Mouse (Mus musculus): ENCODE data around the gene Git1. TPM values are rescaled to one million over a fixed set of nuclear protein-coding genes. Genes with fewer than 3 reads are reported as not detected.

Git1 gene
- polyA plus RNA-seq, 1 experiment from 2014 or later: 12.6 TPM

GRCm38 (mm10) chr11:77513811-77514170 is 20.4 kb downstream of the Git1 start:
- Histone ChIP-seq H3K4me3 (ENCODE audit: low read depth, low read length) (peak overlapping the region; percentile 68), H3K9me3 (ENCODE audit: low read length) (no peaks in the 10 kb centered on the region), H3K36me3 (ENCODE audit: insufficient read depth, low read length) (no peaks in the 10 kb centered on the region), H3K9ac (replicated peaks; ENCODE audit: low read depth) (peak overlapping the region; percentile 16; the same call in 1 of the 2 replicates), H3K4me2 (replicated peaks; ENCODE audit: low read depth, low read length) (peak overlapping the region; percentile 91), H3K27me3 (replicated peaks; ENCODE audit: insufficient read depth, low read length) (0 out of 2 replicates have a peak, but pooled peaks cover 4% of the 10 kb centered on the region), H3K27ac (ENCODE audit: low read length) (peak overlapping the region; percentile 65), H3K4me1 (ENCODE audit: insufficient read depth, low read depth, low read length) (peaks cover 27% of the 10 kb centered on the region)
- ATAC-seq (no peak), DNase-seq (ENCODE audit: low spot score) (peak; percentile 49)
- TF ChIP-seq EP300 (IDR thresholded peaks at IDR 0.05) (no peak), CTCF (IDR thresholded peaks at IDR 0.05) (no peak)
- WGBS: 7% methylated on average over 10 of the region's 10 CpGs

DNA sequence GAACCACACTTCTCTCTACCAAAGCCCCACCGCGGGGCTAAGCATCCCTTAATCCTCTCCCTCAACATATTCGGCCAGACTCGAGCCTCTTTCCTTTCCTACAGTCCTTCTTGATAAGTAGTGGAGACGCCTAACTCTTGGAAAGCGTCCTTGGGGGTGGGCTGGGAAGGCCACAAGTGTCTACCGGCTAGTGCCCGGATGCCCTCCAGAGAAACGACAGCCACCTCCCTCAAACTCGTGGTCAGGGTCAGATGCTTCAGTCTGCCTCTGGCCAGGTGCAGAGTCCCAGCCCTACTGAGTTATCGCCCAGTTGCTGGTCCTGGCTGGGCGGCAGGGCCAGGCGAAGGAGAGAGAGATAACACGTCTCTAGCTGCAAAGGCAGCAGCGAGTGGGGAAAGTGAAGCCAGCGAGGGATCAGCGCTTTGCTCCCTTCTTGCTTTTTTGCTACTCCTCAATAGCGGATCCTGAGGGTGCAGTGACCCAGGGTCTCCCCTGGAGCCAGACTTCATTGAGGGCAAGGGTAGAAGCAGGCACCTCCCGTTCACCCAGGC is 21.0 kb downstream of the Git1 start:
- Histone ChIP-seq H3K4me3 (ENCODE audit: low read depth, low read length) (peak overlapping the region; percentile 48), H3K27me3 (replicated peaks; ENCODE audit: insufficient read depth, low read length) (0 out of 2 replicates have a peak, but pooled peaks cover 4% of the 10 kb centered on the region), H3K9me3 (ENCODE audit: low read length) (no peaks in the 10 kb centered on the region), H3K9ac (replicated peaks; ENCODE audit: low read depth) (0 out of 2 replicates have a peak overlapping the region, but pooled peaks have one; percentile 34), H3K27ac (ENCODE audit: low read length) (peak overlapping the region; percentile 66), H3K4me2 (replicated peaks; ENCODE audit: low read depth, low read length) (peak overlapping the region; percentile 91), H3K36me3 (ENCODE audit: insufficient read depth, low read length) (no peaks in the 10 kb centered on the region), H3K4me1 (ENCODE audit: insufficient read depth, low read depth, low read length) (peaks cover 27% of the 10 kb centered on the region)
- no peak for TF ChIP-seq EP300 (IDR thresholded peaks at IDR 0.05)
- TF ChIP-seq CTCF (IDR thresholded peaks at IDR 0.05): no peak
- no peak for ATAC-seq
- WGBS: 13% methylated on average over 19 of the region's 19 CpGs
- no peak for DNase-seq (ENCODE audit: low spot score)

DNA sequence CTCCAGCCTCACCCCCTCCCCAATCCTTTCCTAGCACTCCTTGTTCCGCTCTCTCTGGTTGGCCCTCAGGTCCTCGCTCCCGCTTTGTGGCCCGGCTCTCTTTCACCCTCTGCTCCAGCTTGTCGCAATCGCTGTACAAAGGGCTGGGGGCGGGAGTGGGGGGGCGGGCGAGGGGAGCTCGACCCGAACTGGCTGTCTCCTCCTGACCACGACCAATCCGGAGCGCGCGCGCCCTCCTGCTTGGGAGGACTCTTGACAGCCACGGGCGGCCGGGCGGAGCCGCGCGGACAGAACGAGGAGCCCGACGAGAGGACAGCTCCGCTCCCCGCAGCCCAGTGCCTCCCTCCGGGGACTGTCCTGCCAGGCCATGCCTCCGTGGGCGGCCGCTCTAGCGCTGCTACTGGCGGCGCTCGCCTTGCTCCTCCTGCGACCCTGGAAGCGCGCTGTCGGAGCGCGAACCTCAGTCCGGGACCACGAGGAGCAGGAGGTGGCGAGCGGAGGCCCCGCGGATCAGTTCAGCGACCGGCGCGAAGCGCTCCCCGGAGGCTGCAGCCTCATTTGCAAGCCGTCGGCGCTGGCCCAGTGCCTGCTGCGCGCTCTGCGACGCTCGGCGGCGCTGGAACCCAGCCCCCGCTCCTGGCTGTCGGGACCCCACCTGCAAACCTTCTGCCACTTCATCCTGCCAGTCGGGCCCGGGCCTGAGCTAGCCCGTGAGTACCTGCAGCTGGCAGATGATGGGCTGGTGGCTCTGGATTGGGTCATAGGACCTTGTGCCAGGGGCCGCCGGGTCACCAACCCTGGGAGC is 21.7 kb downstream of the Git1 start, which contains the start of gene Abhd15:
Gene Abhd15, plus strand, starts transcription at position 290 of the 805 bp plus-strand sequence.
- H3K4me1 ChIP-seq (ENCODE audit: insufficient read depth, low read depth, low read length): peaks cover 27% of the 10 kb centered on the region
- peak; percentile 69 for ATAC-seq
- no peaks in the 10 kb centered on the region for H3K9me3 ChIP-seq (ENCODE audit: low read length)
- H3K4me3 ChIP-seq (ENCODE audit: low read depth, low read length): peak within 1 kb of the TSS; percentile 68
- no peaks in the 10 kb centered on the region for H3K36me3 ChIP-seq (ENCODE audit: insufficient read depth, low read length)
- WGBS: under 1% methylated on average over 51 of the region's 72 CpGs
- H3K27me3 ChIP-seq (replicated peaks; ENCODE audit: insufficient read depth, low read length): 0 out of 2 replicates have a peak, but pooled peaks cover 4% of the 10 kb centered on the region
- peak within 1 kb of the TSS; percentile 66 for H3K27ac ChIP-seq (ENCODE audit: low read length)
- DNase-seq (ENCODE audit: low spot score): peak; percentile 90
- peak within 1 kb of the TSS; percentile 34 for H3K9ac ChIP-seq (replicated peaks; ENCODE audit: low read depth)
- peak within 1 kb of the TSS; percentile 91 for H3K4me2 ChIP-seq (replicated peaks; ENCODE audit: low read depth, low read length)
- no peak for TF ChIP-seq EP300 (IDR thresholded peaks at IDR 0.05)
- TF ChIP-seq CTCF (IDR thresholded peaks at IDR 0.05): peak; percentile 22; the same call in 1 of the 2 replicates

GRCm38 (mm10) chr11:77515637-77516552 is 22.5 kb downstream of the Git1 start, which contains the start of gene Trp53i13:
Gene Trp53i13 (minus strand): TSS chr11:77515980.
- Histone ChIP-seq H3K4me1 (ENCODE audit: insufficient read depth, low read depth, low read length) (peaks cover 27% of the 10 kb centered on the region), H3K27ac (ENCODE audit: low read length) (peak within 1 kb of the TSS; percentile 51), H3K27me3 (replicated peaks; ENCODE audit: insufficient read depth, low read length) (0 out of 2 replicates have a peak, but pooled peaks cover 4% of the 10 kb centered on the region), H3K4me3 (ENCODE audit: low read depth, low read length) (peak within 1 kb of the TSS; percentile 48), H3K36me3 (ENCODE audit: insufficient read depth, low read length) (no peaks in the 10 kb centered on the region), H3K9ac (replicated peaks; ENCODE audit: low read depth) (peak within 1 kb of the TSS; percentile 34; the same call in 1 of the 2 replicates), H3K4me2 (replicated peaks; ENCODE audit: low read depth, low read length) (peak within 1 kb of the TSS; percentile 91), H3K9me3 (ENCODE audit: low read length) (no peaks in the 10 kb centered on the region)
- WGBS: 10% methylated on average over 39 of the region's 39 CpGs
- no peak for DNase-seq (ENCODE audit: low spot score)
- TF ChIP-seq CTCF (IDR thresholded peaks at IDR 0.05) (no peak), EP300 (IDR thresholded peaks at IDR 0.05) (no peak)
- ATAC-seq: no peak

DNA sequence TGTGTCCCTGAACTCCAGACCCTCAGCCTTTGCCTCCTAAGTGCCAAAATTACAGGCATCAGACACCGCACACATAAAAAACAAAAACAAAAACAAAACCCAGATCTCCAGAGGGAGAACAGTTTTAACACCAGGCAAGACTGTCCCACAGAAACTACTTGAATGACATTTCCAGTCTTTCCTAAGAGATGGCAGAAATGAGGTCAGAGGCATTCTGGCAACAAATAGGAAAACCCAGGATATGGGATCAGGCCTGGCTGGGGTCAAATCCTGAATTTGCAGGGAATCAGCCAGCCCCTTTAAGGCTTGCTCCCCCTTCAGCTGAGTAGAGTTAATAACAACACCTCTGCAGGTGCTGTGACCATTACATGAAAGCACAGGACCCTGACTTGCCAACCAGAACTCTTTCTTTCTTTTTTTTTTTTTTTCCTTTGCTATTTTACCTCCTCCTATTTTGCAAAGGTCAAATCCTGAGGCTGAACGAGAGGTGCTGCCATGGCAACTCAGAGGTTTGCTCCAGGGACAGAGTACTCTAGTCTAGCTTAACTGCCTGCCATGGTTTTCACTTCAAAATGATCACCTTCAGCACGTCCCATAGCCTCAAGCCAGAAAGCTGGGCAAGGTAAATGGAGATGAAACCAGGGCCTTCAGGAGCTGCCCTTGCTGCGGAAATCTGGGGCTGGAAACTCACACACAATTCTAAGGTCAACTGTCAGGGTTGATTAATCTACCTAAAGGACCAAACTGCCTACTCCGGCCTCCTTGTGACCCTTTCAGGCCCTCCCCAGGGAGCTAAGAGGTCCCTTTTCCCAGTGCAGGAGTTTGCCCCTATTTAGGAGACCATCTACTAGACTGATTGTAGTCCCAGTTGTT is 23.4 kb downstream of the Git1 start:
- Histone ChIP-seq H3K4me3 (ENCODE audit: low read depth, low read length) (no peak overlapping the region), H3K4me2 (replicated peaks; ENCODE audit: low read depth, low read length) (no peak overlapping the region), H3K9me3 (ENCODE audit: low read length) (no peaks in the 10 kb centered on the region), H3K27ac (ENCODE audit: low read length) (no peak overlapping the region), H3K27me3 (replicated peaks; ENCODE audit: insufficient read depth, low read length) (0 out of 2 replicates have a peak, but pooled peaks cover 4% of the 10 kb centered on the region), H3K9ac (replicated peaks; ENCODE audit: low read depth) (no peak overlapping the region), H3K36me3 (ENCODE audit: insufficient read depth, low read length) (no peaks in the 10 kb centered on the region), H3K4me1 (ENCODE audit: insufficient read depth, low read depth, low read length) (peaks cover 27% of the 10 kb centered on the region)
- WGBS: 72% methylated on average over 5 of the region's 5 CpGs
- DNase-seq (ENCODE audit: low spot score): no peak
- no peak for TF ChIP-seq EP300 (IDR thresholded peaks at IDR 0.05)
- TF ChIP-seq CTCF (IDR thresholded peaks at IDR 0.05): no peak
- ATAC-seq: no peak

Data from lung, postnatal 0 days (tissue).